Mouse (Mus musculus): ENCODE data around the gene Gm8104.
"Not testable (repeated sequence)": the region's sequence is repeated elsewhere in the genome, so short reads cannot be mapped to it uniquely, and the experiment has no call there.

Gene Gm8104

GRCm38 (mm10) chr14:43100301-43100700, at the start of gene Gm8104:
Gm8104 (plus strand) TSS chr14:43100601.
- not testable (repeated sequence) for DNase-seq (ENCODE audit: low read depth, low spot score); H3K27me3 ChIP-seq (ENCODE audit: control insufficient read depth, insufficient read depth, low read length, poor library complexity, severe bottlenecking); H3K36me3 ChIP-seq (ENCODE audit: control insufficient read depth, insufficient read depth, low read length, poor library complexity, severe bottlenecking)

GRCm38 (mm10) chr14:43058063-43058462, 42.3 kb upstream of the Gm8104 start:
- H3K27me3 ChIP-seq (ENCODE audit: control insufficient read depth, insufficient read depth, low read length, poor library complexity, severe bottlenecking); H3K36me3 ChIP-seq (ENCODE audit: control insufficient read depth, insufficient read depth, low read length, poor library complexity, severe bottlenecking); DNase-seq (ENCODE audit: low read depth, low spot score): not testable (repeated sequence)

GRCm38 (mm10) chr14:43060179-43060578, 40.2 kb upstream of the Gm8104 start:
- not testable (repeated sequence) for DNase-seq (ENCODE audit: low read depth, low spot score); H3K36me3 ChIP-seq (ENCODE audit: control insufficient read depth, insufficient read depth, low read length, poor library complexity, severe bottlenecking); H3K27me3 ChIP-seq (ENCODE audit: control insufficient read depth, insufficient read depth, low read length, poor library complexity, severe bottlenecking)

DNA sequence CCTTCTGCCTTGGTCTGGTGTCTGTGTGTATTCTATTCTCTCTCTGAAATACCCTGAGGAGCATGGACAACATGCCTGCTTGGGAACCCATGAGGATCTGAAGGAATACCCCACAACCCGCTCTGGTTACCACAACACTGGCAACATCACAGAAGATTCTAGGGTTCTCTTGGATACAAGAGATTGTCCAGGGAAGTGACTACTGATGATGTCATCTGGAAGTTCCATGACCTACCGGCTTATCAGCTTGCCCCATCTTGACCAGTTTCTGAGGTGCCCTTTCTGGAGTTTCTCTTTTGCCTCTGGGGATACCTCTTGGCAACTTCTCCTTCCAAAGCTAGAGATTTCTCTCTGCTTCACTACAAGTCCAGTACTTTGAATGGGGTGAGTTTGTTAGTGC, 23.9 kb upstream of the Gm8104 start, which contains the start of gene Gm8094:
TSS of gene Gm8094 (minus strand) at position 101 of the 400 bp plus-strand sequence.
- DNase-seq (ENCODE audit: low read depth, low spot score); H3K36me3 ChIP-seq (ENCODE audit: control insufficient read depth, insufficient read depth, low read length, poor library complexity, severe bottlenecking); H3K27me3 ChIP-seq (ENCODE audit: control insufficient read depth, insufficient read depth, low read length, poor library complexity, severe bottlenecking): not testable (repeated sequence)

- DNase-seq (ENCODE audit: low read depth, low spot score); H3K27me3 ChIP-seq (ENCODE audit: control insufficient read depth, insufficient read depth, low read length, poor library complexity, severe bottlenecking); H3K36me3 ChIP-seq (ENCODE audit: control insufficient read depth, insufficient read depth, low read length, poor library complexity, severe bottlenecking): not testable (repeated sequence)
Observed at GRCm38 (mm10) chr14:43084936-43085730, 15.3 kb upstream of the Gm8104 start.

GRCm38 (mm10) chr14:43089103-43089919, 11.1 kb upstream of the Gm8104 start:
- H3K27me3 ChIP-seq (ENCODE audit: control insufficient read depth, insufficient read depth, low read length, poor library complexity, severe bottlenecking); DNase-seq (ENCODE audit: low read depth, low spot score); H3K36me3 ChIP-seq (ENCODE audit: control insufficient read depth, insufficient read depth, low read length, poor library complexity, severe bottlenecking): not testable (repeated sequence)

DNA sequence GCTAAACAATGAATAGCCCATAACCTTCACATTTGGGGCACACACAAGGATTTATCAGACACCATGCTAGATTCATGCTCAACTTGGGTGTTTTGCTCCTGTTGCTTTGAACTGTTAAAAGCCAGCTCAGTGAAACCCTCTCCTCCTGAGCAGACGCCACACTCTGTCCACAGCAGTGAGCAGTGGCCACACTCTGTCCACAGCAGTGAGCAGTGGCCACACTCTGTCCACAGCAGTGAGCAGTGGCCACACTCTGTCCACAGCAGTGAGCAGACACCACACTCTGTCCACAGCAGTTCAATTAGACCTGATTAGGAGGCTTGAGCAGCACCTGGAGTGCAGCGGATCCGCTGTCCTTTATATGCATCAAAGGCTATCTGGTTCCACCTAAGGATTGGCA, 19.3 kb downstream of the Gm8104 start:
- not testable (repeated sequence) for DNase-seq (ENCODE audit: low read depth, low spot score); H3K27me3 ChIP-seq (ENCODE audit: control insufficient read depth, insufficient read depth, low read length, poor library complexity, severe bottlenecking); H3K36me3 ChIP-seq (ENCODE audit: control insufficient read depth, insufficient read depth, low read length, poor library complexity, severe bottlenecking)

DNA sequence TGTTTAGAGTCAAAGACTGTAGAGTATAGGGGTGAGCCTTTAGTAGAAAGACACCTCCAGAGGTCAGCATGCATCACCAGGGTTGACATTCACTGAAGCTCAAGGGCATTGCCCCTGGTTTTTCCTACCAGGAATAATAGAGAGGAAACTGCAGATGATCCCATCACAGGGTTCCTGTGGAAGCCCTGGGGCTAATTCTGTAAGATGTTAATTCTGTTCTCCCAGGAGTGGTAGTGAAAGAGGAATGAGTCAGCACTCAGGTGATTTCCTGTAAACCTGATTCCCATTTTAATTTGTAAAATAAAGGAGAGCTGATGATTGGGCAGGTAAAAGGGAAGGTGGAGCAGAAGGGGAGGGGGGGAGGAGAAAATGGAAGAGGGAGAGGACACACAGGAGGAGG, 25.9 kb downstream of the Gm8104 start:
- not testable (repeated sequence) for H3K27me3 ChIP-seq (ENCODE audit: control insufficient read depth, insufficient read depth, low read length, poor library complexity, severe bottlenecking); DNase-seq (ENCODE audit: low read depth, low spot score); H3K36me3 ChIP-seq (ENCODE audit: control insufficient read depth, insufficient read depth, low read length, poor library complexity, severe bottlenecking)

Data from splenic B cell, adult 2 months (primary cell).